Mouse (Mus musculus) cerebellum, adult (tissue): ENCODE data around the gene Jam2.

ENCODE experiments used
- ATAC-seq: cut with Nextera tagmentation; 2 replicates; pipeline ENCODE4 v1.9.2; 2017; ENCODE audit warnings: mild to moderate bottlenecking, moderate library complexity, mixed read lengths; ENCODE audit not compliant: insufficient number of reproducible peaks, low FRiP score, low TSS enrichment

Jam2 gene

DNA sequence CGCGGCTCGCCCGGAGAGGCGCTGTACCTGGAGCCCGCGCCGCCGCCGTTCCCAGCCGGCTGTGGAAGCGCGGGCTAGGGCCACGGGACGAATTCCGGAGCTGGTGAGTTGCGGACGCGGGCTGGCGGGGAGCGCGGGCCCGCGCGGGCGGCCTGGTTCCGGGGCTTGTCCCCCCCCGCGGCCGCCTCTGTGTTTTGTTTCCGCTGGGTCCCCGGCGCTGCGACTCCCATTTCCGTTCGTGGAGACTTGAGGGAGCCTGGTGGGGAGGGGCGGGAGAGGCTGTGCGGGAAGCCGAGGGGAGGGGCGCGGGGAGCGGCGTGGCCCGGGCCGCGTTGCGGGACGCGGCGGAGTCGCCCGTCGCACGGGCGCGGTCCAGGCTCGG, 61.5 kb downstream of the Jam2 start, which contains the start of gene Atp5j:
Gene Atp5j (minus strand): TSS at position 185 of the 382 bp plus-strand sequence.
- peak; percentile 53 for ATAC-seq

DNA sequence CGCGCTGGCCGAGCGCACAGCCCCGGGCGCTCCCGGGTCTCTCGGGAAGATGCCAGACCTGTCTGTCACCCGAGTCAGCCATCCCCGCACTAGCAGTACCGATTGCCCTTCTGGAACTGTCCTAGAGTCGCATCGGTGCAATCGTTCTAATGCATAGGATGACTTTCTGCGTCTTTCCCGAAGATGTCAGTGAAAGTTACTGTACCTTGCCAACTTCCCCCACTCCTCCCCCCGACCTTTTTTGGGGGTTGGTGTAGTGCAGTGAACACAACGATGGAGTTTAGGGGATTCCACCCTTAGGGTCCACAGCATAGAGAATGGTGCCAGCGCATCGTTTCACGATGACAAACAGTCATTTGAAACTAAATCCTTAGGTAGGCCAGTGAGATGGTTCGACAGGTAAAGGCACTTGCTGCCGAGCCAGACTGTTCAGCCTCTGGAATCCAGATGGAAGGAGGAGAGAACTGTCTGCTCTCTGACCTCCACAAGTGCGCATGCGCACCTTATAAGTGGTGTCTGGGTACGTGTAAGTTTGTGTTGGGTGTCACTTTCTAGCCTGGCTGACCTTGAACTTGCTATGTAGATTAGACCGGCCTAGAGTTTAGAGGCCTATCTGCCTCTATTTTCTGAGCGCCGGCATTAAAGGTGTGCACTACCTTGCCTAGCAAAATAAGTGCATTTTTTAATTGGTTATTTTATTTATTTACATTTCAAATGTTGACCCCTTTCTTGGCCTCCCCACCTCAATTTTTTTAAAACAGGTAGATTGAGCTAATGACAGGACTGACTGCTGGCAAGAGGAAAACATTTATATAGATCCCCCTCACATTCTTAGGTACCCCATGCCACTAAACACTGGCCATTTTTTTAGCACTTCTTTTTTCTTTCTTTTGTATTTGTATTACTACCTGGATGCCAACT, 62.2 kb downstream of the Jam2 start:
- no peak; the same call in 1 of the 2 replicates for ATAC-seq

DNA sequence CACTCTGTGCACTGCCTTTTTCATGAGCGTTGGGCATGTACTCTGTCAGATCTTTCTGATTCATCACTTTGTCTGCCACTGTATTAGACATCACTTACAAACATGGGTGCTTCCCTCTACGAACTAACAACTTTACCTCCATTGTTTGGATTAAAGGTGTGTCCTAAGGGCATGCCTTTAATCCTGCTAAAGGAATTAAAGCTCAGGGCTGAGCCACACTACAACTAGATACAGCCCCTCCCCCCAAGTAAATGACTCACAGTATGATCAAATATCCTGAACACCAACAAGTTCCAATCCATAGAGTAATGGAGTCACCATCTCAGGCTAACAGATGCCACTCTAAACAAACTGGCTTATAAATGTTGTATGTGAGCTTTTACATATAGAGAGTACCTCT, 64.7 kb downstream of the Jam2 start:
- ATAC-seq = no peak

DNA sequence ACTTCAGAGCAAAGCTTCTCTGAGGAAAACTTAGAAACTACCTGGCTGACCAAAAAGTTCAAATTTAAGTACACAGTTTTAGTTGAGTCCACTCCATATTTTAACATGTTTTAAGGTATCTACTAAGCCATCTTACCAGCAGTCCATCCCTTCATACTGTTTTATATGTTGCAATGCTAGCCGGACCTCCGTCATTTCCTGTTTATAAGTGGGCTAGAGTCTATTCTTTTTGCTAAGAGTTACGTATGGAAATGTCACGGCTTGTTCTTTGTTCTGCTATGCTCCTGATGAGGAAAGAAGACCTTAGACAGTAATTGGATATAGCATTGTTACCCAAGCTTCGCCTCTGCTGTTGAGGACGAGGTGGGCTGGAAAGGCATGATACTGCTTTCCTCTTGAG, 79.6 kb downstream of the Jam2 start:
- ATAC-seq = no peak

DNA sequence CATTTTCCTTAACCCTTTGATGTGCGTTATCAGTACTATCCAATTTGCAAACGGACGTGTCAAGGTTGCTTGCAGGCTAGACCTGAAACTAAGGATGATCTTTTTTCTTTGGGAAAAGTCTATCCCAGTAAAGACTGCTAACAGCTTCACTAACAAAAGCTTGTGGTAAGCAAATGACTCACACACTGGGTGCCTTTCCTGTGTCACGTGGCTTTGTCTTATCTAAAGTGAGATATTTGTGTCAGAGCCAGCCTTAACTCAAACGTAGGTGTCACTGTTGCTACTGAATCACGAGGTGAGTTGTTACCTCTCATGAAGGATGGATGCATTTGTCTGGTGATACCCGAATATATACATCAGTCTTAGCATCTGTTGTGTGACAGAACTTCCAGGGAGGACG, 90.7 kb downstream of the Jam2 start:
- no peak for ATAC-seq

DNA sequence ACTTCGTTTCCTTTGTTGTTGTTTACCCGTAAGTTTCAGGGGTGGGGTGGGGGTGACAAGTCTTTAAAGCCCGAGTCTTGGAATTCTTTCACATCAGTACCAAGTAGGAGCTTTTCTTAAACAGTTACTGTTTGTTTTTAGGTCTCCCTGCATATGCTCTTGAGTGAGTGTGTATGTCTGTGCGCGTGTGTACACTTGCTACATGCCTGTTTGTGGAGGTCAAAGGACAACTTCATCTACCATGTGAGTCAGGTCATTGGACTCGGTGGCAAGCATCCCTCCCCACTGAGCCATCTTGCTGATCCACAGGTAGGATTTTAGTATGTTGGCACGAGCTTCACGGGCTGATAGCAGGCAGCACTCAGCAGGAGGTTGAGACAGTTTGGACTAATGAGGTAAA, 99.9 kb downstream of the Jam2 start:
- ATAC-seq = no peak

DNA sequence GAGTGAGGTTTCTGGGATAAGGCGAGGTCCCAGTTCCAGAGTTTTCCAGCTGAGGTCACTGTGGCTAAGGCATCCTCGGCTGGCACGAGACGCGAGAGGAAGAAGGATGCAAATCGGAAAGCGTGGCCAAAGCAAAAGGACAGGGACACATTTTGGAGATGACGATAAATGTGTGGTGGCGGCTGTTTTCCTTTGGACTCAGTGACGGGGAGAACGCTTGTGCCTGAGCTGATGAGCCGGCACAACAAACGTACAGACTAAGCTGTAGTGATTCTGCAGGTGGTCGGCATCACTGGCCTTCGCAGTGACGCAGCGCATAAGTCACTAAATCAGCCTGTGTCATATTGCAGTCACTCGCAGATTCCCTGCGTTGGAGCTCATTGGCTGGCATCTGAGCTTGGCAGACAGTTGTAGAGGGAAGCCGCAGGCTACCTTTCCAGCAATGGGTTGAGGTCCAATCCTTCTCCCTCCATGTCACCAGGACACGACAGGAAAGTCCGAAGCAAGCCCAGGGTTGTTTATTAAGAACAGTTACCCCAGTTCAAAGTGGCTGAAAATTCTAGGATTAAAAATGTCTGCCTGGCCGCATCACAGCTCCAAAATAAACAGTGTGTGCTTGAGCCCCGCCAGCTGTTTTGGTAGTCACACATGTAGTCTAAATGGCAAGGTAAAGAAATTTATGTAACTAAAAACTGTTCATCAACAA, 101.2 kb downstream of the Jam2 start:
- 0 out of 2 replicates have a peak, but pooled peaks have one; percentile 54 for ATAC-seq
